In genomic region chr11:74551568-74551967, GRCm38 (mm10) we compare ENCODE assay signal across 27 mouse cellular contexts. TPM values are rescaled to one million over a fixed set of nuclear protein-coding genes. Genes with fewer than 3 reads are reported as not detected.
DNase-seq lines count a peak whose midpoint lies in the region; ATAC-seq and TF ChIP-seq lines count a peak whose summit lies in the region.
"Had no signal": no experiment of that assay in that cellular context is flagged by ENCODE, and none has a peak within 500 bp of the region (broad histone marks: within the 10 kb centered on the region; RNA-seq: fewer than 3 reads in every experiment).

No protein-coding gene starts in this region.

- H3K27me3 ChIP-seq in liver, postnatal 0 days (ENCODE audit: insufficient read depth, low read length), result no peaks in the 10 kb centered on the region
- H3K27me3 ChIP-seq in liver, embryonic 12.5 days (replicated peaks), result no peaks in the 10 kb centered on the region
- H3K27me3 ChIP-seq in MEL (ENCODE audit: control insufficient read depth in 1 of 2, insufficient read depth in 2 of 2, low read length in 2 of 2), result no peaks in the 10 kb centered on the region
- H3K27me3 ChIP-seq: forebrain, embryonic 13.5 days; midbrain, embryonic 12.5 days; neural tube, embryonic 13.5 days had no signal

- TF ChIP-seq CTCF in liver, postnatal 0 days (IDR thresholded peaks at IDR 0.05; ENCODE audit: low read depth), result no peak
- no peak for TF ChIP-seq CTCF in MEL (IDR thresholded peaks at IDR 0.05 in 2 of 3, conservative IDR thresholded peaks at IDR 0.05 in 1 of 3; ENCODE audit: control insufficient read depth in 1 of 3, insufficient read depth in 1 of 3, low read depth in 2 of 3, low read length in 3 of 3, poor library complexity in 1 of 3, severe bottlenecking in 1 of 3)
- no peak for TF ChIP-seq CTCF in cortical plate, adult 2 months (IDR thresholded peaks at IDR 0.05; ENCODE audit: extremely low read depth, insufficient read depth, low read length)

- no peak for TF ChIP-seq POLR2A in MEL (IDR thresholded peaks at IDR 0.05; ENCODE audit: control insufficient read depth in 1 of 2, insufficient read depth in 1 of 2, low read depth in 1 of 2, low read length in 2 of 2, poor library complexity in 1 of 2)
- TF ChIP-seq POLR2A in cortical plate, adult 2 months (IDR thresholded peaks at IDR 0.05; ENCODE audit: extremely low read depth, insufficient read depth, low read length), result no peak

- H3K4me3 ChIP-seq in liver, postnatal 0 days (ENCODE audit: low read depth, low read length), result no peak overlapping the region
- H3K4me3 ChIP-seq in liver, embryonic 12.5 days, result no peak overlapping the region
- no peak overlapping the region for H3K4me3 ChIP-seq in MEL (ENCODE audit: control insufficient read depth in 1 of 2, insufficient read depth in 1 of 2, low read depth in 2 of 2, low read length in 2 of 2)
- no peak overlapping the region for H3K4me3 ChIP-seq in cortical plate, adult 2 months (ENCODE audit: insufficient read depth, low read length)
- H3K4me3 ChIP-seq: forebrain, embryonic 13.5 days; limb, embryonic 12.5 days; megakaryocyte, embryonic 14.5 days; midbrain, embryonic 12.5 days; neural tube, embryonic 13.5 days had no signal

- H3K4me1 ChIP-seq in liver, postnatal 0 days (ENCODE audit: insufficient read depth), result peaks cover 34% of the 10 kb centered on the region
- H3K4me1 ChIP-seq in liver, embryonic 12.5 days, result peaks cover 62% of the 10 kb centered on the region
- H3K4me1 ChIP-seq in MEL (ENCODE audit: control insufficient read depth in 1 of 2, insufficient read depth in 2 of 2, low read length in 2 of 2), result peaks cover 40 to 57% of the 10 kb centered on the region in 2 experiments
- peaks cover 14% of the 10 kb centered on the region for H3K4me1 ChIP-seq in cortical plate, adult 2 months (ENCODE audit: control insufficient read depth, insufficient read depth, low read length)

- peak; percentile 20; the same call in 1 of the 2 replicates for TF ChIP-seq EP300 in liver, postnatal 0 days (IDR thresholded peaks at IDR 0.05; ENCODE audit: low read depth)
- TF ChIP-seq EP300 in MEL (IDR thresholded peaks at IDR 0.05; ENCODE audit: low read depth in 1 of 2, low read length in 2 of 2), result peak; percentile 48 to 59; a peak in 3 of 4 replicates

- H3K36me3 ChIP-seq in liver, postnatal 0 days (replicated peaks; ENCODE audit: insufficient read depth, low read length), result no peaks in the 10 kb centered on the region
- H3K36me3 ChIP-seq in liver, embryonic 12.5 days, result no peaks in the 10 kb centered on the region
- peaks cover 0 to 44% of the 10 kb centered on the region in 2 experiments; a peak in 2 of 4 replicates for H3K36me3 ChIP-seq in MEL (ENCODE audit: control insufficient read depth in 1 of 2, insufficient read depth in 2 of 2, low read length in 2 of 2)
- H3K36me3 ChIP-seq: limb, embryonic 12.5 days; midbrain, embryonic 12.5 days; neural tube, embryonic 13.5 days had no signal

- TF ChIP-seq RAD21 in MEL (IDR thresholded peaks at IDR 0.05; ENCODE audit: low read depth, low read length), result no peak

- no peak overlapping the region for H3K4me2 ChIP-seq in liver, postnatal 0 days (ENCODE audit: low read depth, low read length)
- no peak overlapping the region for H3K4me2 ChIP-seq in liver, embryonic 12.5 days
- H3K4me2 ChIP-seq: forebrain, embryonic 13.5 days; heart, embryonic 11.5 days; hindbrain, embryonic 14.5 days; limb, embryonic 12.5 days; midbrain, embryonic 12.5 days; neural tube, embryonic 13.5 days had no signal

- no peak overlapping the region for H3K27ac ChIP-seq in liver, postnatal 0 days (ENCODE audit: low read depth)
- no peak overlapping the region for H3K27ac ChIP-seq in liver, embryonic 12.5 days
- H3K27ac ChIP-seq in MEL (ENCODE audit: control insufficient read depth, low read depth, low read length), result no peak overlapping the region
- peak overlapping the region; percentile 17; the same call in 1 of the 2 replicates for H3K27ac ChIP-seq in cortical plate, adult 2 months (ENCODE audit: insufficient read depth, low read length)
- H3K27ac ChIP-seq: forebrain, embryonic 13.5 days; hindbrain, embryonic 14.5 days; limb, embryonic 12.5 days; midbrain, embryonic 12.5 days; neural tube, embryonic 13.5 days had no signal

- H3K79me2 ChIP-seq in MEL (ENCODE audit: control insufficient read depth, insufficient read depth, low read length, poor library complexity), result no peaks in the 10 kb centered on the region

- ATAC-seq in liver, postnatal 0 days, result no peak
- no peak for ATAC-seq in liver, embryonic 12.5 days
- peak; percentile 8; the same call in 1 of the 2 replicates for ATAC-seq in megakaryocyte progenitor cell, adult 5-6 weeks (replicated peaks; ENCODE audit: poor library complexity)
- no peak for ATAC-seq in erythroblast, adult 5-6 weeks (replicated peaks; ENCODE audit: low FRiP score, poor library complexity, severe bottlenecking)
- ATAC-seq: forebrain, embryonic 13.5 days had no signal

- no peaks in the 10 kb centered on the region for H3K9me3 ChIP-seq in liver, postnatal 0 days (ENCODE audit: low read length)
- H3K9me3 ChIP-seq in liver, embryonic 12.5 days (replicated peaks), result no peaks in the 10 kb centered on the region
- H3K9me3 ChIP-seq in MEL (replicated peaks; ENCODE audit: insufficient read depth, low read length), result no peaks in the 10 kb centered on the region
- H3K9me3 ChIP-seq: forebrain, embryonic 13.5 days; G1E; limb, embryonic 12.5 days; megakaryocyte, embryonic 14.5 days; midbrain, embryonic 12.5 days; neural tube, embryonic 13.5 days had no signal

- WGBS in liver, postnatal 0 days (ENCODE audit: insufficient replicate concordance), result 57% methylated on average over 6 of the region's 6 CpGs
- 49% methylated on average over 6 of the region's 6 CpGs for WGBS in liver, embryonic 12.5 days (ENCODE audit: insufficient replicate concordance)

- intact Hi-C loops in heart, postnatal 10 days (cut with DNase I), result no loop called here

- H3K9ac ChIP-seq in liver, postnatal 0 days (replicated peaks), result no peak overlapping the region
- H3K9ac ChIP-seq in liver, embryonic 12.5 days, result no peak overlapping the region
- H3K9ac ChIP-seq in MEL (ENCODE audit: control insufficient read depth, low read depth, low read length, poor library complexity, severe bottlenecking), result no peak overlapping the region
- H3K9ac ChIP-seq: forebrain, embryonic 13.5 days; hindbrain, embryonic 14.5 days; limb, embryonic 12.5 days; midbrain, embryonic 12.5 days; neural tube, embryonic 13.5 days had no signal

- DNase-seq in liver, postnatal 0 days, result no peak
- peak; percentile 79 for DNase-seq in MEL (ENCODE audit: low read depth, low spot score)
- DNase-seq in heart, postnatal 10 days, result no peak
- DNase-seq: adrenal gland, adult 2 months; cerebellum, adult 11 months; cerebellum, adult 9-10 months; cerebellum, postnatal 36 days; gastrocnemius, postnatal 10 days; heart, adult 11 months; heart, postnatal 4 days; kidney, adult 11 months; kidney, postnatal 4 days; layer of hippocampus, adult 9-11 months; thymus, adult 2 months; thymus, postnatal 36 days had no signal

TF ChIP-seq in MEL, 35 proteins besides CTCF, POLR2A, EP300 and RAD21 (continues in another document):
- TF ChIP-seq ELF1 (IDR thresholded peaks at IDR 0.05; ENCODE audit: low read depth, low read length), result no peak
- no peak for TF ChIP-seq E2F4 (IDR thresholded peaks at IDR 0.05; ENCODE audit: borderline replicate concordance, low read depth, low read length)
- TF ChIP-seq GATA1 (IDR thresholded peaks at IDR 0.05; ENCODE audit: low read depth, low read length), result no peak
- no peak for TF ChIP-seq CHD2 (IDR thresholded peaks at IDR 0.05; ENCODE audit: low read length)
- TF ChIP-seq BHLHE40 (IDR thresholded peaks at IDR 0.05; ENCODE audit: borderline replicate concordance, low read depth, low read length), result 0 out of 2 replicates have a peak, but pooled peaks have one; percentile 26
- no peak for TF ChIP-seq ZC3H11A (IDR thresholded peaks at IDR 0.05; ENCODE audit: low read depth, low read length)
- TF ChIP-seq KAT2A (conservative IDR thresholded peaks at IDR 0.05; ENCODE audit: low read depth, low read length), result no peak
- peak; percentile 71; the same call in 1 of the 2 replicates for TF ChIP-seq JUND (IDR thresholded peaks at IDR 0.05; ENCODE audit: low read depth, low read length)
- no peak for TF ChIP-seq HCFC1 (IDR thresholded peaks at IDR 0.05; ENCODE audit: low read depth, low read length)
- TF ChIP-seq MAX (IDR thresholded peaks at IDR 0.05; ENCODE audit: low read length), result peak; percentile 38; the same call in 1 of the 2 replicates
- TF ChIP-seq ETS1 (IDR thresholded peaks at IDR 0.05; ENCODE audit: low read depth, low read length), result peak; percentile 95
- TF ChIP-seq MAZ (IDR thresholded peaks at IDR 0.05; ENCODE audit: low read depth, low read length), result no peak
- 0 out of 2 replicates have a peak, but pooled peaks have one; percentile 30 for TF ChIP-seq MYC (IDR thresholded peaks at IDR 0.05; ENCODE audit: low read depth, low read length)
- no peak for TF ChIP-seq MAFK (IDR thresholded peaks at IDR 0.05; ENCODE audit: borderline replicate concordance, low read depth, low read length)
- no peak for TF ChIP-seq RCOR1 (IDR thresholded peaks at IDR 0.05; ENCODE audit: low read depth, low read length)
- no peak for TF ChIP-seq TAL1 (IDR thresholded peaks at IDR 0.05; ENCODE audit: low read length)
- TF ChIP-seq TCF12 (IDR thresholded peaks at IDR 0.05; ENCODE audit: low read depth, low read length), result no peak
- peak; percentile 85 for TF ChIP-seq ZNF384 (IDR thresholded peaks at IDR 0.05; ENCODE audit: low read depth, low read length)
- no peak for TF ChIP-seq USF1 (IDR thresholded peaks at IDR 0.05; ENCODE audit: low read depth, low read length)
- TF ChIP-seq MYB (IDR thresholded peaks at IDR 0.05; ENCODE audit: low read depth, low read length), result no peak
- 0 out of 2 replicates have a peak, but pooled peaks have one; percentile 46 for TF ChIP-seq MXI1 (IDR thresholded peaks at IDR 0.05; ENCODE audit: low read depth, low read length)
- no peak for TF ChIP-seq SMC3 (IDR thresholded peaks at IDR 0.05; ENCODE audit: low read depth, low read length)

RNA-seq across cellular contexts. Expression of gene Rap1gap2, which starts 59.1 kb away (rescaled TPM):
- 0.75 and 0.84 TPM in 2 replicates for polyA plus RNA-seq in liver, postnatal 0 days (2015; fragmentation: Nextera tagmentation; extraction: Ambion mirVana)
- 0.96 and 1.4 TPM in 2 replicates for polyA plus RNA-seq in liver, embryonic 12.5 days (2016; fragmentation: Nextera tagmentation; extraction: Ambion mirVana)
- 10.1 and 13.2 TPM in 2 replicates for total RNA-seq in MEL (2012; rRNA removed)
- polyA plus RNA-seq in MEL (2012; ENCODE audit: insufficient read depth in 1 of 2, insufficient read length in 2 of 2, low read depth in 1 of 2, low replicate concordance in 2 of 2, missing spikeins in 1 of 2), result 1 to 10 TPM in 1 of 2 experiments, not detected in 1; 5.8 TPM
- polyA plus RNA-seq in cortical plate, adult 2 months (2012; rRNA removed), result 133 and 135 TPM in 2 replicates
- 1.1 and 1.4 TPM in 2 replicates for total RNA-seq in megakaryocyte progenitor cell, adult 5-6 weeks (2015)
- 1.3 TPM in 2 replicates for total RNA-seq in megakaryocyte progenitor cell, adult 5-6 weeks (2017)
- total RNA-seq in erythroblast, adult 5-6 weeks (2015; ENCODE audit: low replicate concordance), result 2.1 and 2.7 TPM in 2 replicates
- 3.7 and 5.2 TPM in 2 replicates for total RNA-seq in erythroblast, adult 5-6 weeks (2017; ENCODE audit: low replicate concordance)
- total RNA-seq in heart, postnatal 10 days (2021), result 10 to 100 TPM; 62.1 to 64.6 TPM
